Mouse (Mus musculus) cerebellum, postnatal 10 days (tissue): Measurements from ENCODE around the gene Nlrx1.
A peak's percentile ranks its signal among the peaks of the same experiment; 100 is the strongest.

ENCODE experiments used
- DNase-seq, 2 experiments: peaks; one replicate each; pipeline ENCODE4 v3.0.0; 2021; ENCODE audit warnings: mixed read lengths in 2 of 2

Gene Nlrx1

GRCm38 (mm10) chr9:44234479-44235427 lies 33.6 kb downstream of the Nlrx1 start:
- DNase-seq, result peak; percentile 47

GRCm38 (mm10) chr9:44233802-44234478 lies 34.5 kb downstream of the Nlrx1 start, which contains the start of gene Cbl:
Gene Cbl (minus strand): TSS chr9:44234049.
- DNase-seq, result peak; percentile 99

DNA sequence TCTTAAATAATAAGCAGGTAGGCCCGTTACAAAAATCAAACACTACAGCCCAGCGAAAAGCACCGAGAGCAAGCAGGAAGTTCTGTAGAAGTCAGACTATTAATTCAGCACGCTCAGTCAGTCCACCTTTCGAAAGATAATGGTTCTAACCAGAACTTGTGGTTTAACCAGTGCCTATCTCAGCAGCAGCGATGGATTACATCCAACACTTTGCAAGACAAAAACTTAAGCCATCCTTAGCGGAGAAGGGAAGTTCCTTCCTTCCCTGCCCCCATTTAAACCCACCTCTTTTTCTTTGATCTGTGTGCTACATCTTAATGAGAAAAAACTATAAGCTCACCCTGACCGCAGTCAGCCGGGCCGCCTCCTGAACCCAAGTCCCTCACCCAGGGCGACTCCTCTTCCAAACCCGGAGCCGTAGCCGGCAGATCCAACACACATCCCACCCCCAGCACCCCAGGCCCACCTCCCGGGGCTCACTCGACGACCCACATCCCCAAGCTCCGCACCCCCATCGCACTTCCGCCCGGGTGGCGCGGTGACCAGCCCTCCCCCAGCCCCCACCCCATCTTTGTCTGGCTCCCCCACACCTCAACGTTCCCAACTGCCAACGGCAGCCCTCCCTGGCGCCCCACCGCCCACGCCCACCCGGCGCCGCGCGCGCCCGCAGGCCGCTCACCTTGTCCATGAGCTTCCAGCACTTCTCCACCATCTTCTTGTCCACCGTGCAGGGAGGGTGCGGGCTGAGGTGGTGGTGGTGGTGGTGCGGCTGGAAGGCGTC lies 35.2 kb downstream of the Nlrx1 start:
- DNase-seq, result no peak

DNA sequence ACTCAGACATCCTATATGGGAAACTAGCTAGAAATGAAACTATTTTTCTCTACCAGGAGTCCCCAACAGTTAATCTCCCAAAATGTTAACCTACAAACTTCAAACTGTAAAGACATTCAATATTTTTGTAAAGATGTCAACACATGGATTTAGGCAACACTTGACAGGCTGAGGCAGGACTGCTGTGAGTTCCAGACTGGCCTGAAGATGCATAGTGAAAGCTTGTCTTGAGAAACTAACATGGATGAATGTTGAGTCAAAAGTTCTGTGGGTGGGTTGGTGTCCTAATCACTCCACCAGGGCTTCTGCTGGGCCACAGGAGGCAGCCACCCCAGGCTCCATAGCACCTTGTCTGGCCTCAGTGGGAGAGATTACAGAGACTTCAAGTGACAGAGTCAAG lies 36.8 kb downstream of the Nlrx1 start:
- no peak for DNase-seq

DNA sequence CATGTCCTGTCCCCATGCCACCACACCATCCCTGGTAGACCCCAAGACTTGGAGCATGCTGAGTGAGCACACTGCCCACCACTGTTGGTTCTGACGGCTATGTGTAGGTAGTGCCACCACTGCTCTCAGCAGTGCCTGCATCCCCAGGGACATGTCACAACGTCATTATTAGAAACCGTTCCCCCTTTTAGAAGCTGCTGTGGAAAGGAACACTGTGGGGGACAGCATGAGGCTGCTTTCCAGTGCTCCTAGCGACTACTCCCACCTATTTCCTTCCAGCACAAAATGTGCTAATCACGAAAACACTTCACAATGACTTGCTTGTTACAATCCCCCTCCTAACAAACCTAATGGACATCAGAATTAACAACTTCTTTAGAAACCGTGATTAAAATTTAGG lies 42.4 kb downstream of the Nlrx1 start:
- no peak for DNase-seq

GRCm38 (mm10) chr9:44213538-44213937 lies 54.9 kb downstream of the Nlrx1 start:
- no peak for DNase-seq

GRCm38 (mm10) chr9:44212406-44212805 lies 56.0 kb downstream of the Nlrx1 start:
- no peak for DNase-seq

DNA sequence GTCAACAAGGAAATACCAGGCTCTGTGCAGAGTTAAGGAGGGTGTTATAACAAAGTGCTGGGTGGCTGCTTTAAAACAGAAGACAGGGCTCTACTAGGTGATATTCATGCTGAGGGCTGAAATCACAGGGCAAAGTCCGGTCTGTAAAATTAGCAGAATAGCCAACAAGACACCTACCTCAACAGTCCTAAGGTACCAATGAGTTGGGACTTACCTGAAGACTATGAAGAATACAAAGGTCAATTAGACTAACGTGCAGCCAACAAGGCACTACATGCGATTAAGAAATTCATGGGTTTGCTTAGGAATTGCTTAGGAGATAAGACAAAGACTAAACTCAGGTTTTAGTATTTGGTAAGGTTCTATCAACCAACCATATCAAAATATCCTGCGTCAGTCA lies 59.0 kb downstream of the Nlrx1 start:
- DNase-seq, result no peak

- DNase-seq, result no peak
Observed at GRCm38 (mm10) chr9:44207840-44208239, 60.6 kb downstream of the Nlrx1 start.
